9 mouse cellular contexts compared by ENCODE assay signal in the genomic region with DNA sequence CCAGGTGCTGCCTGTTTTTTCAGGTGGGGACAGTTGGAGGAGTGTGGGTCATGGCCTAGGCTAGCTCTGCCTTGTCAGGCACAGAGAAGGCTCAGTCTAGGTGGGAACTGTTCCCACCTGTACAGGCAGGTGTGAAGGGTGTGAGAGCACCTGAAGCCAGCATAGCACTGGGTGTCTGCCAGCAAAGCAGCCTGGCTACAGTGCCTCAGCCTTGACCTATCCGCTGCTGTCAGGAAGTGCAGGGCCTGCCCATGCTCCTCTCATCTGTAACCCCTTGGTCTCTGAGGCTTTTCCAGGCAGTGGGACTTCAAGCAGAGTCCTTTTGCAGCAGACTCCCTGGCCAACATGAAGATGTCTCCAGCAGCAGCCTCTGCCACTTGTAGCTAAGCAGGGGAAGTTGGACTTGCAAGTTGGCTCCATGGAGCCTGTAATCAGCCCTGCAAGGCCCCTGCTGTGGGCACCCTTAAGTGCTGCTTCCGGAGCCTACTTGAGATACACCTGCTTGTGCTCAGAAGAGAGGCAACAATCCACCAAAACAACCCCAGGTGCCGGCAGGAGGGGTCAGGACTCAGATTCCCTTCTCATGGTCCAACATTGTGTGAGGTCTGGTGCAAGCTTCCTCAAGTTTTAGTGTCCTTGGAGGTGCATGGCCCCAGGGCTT. TPM values are rescaled to one million over a fixed set of nuclear protein-coding genes. Genes with fewer than 3 reads are reported as not detected.
DNase-seq lines count a peak whose midpoint lies in the region; ATAC-seq and TF ChIP-seq lines count a peak whose summit lies in the region.
"Had no signal": no experiment of that assay in that cellular context is flagged by ENCODE, and none has a peak within 500 bp of the region (broad histone marks: within the 10 kb centered on the region; RNA-seq: fewer than 3 reads in every experiment).

No protein-coding gene starts in this region.

- no peak overlapping the region for H3K4me2 ChIP-seq in lung, embryonic 14.5 days
- H3K4me2 ChIP-seq in forebrain, embryonic 12.5 days = no peak overlapping the region
- H3K4me2 ChIP-seq in liver, embryonic 12.5 days = peak overlapping the region; percentile 45
- no peak overlapping the region for H3K4me2 ChIP-seq in stomach, postnatal 0 days (replicated peaks; ENCODE audit: low read depth)

- H3K4me1 ChIP-seq in lung, embryonic 14.5 days (ENCODE audit: insufficient read depth) = peaks cover 25% of the 10 kb centered on the region
- H3K4me1 ChIP-seq in forebrain, embryonic 12.5 days = peaks cover 54% of the 10 kb centered on the region
- peaks cover 82% of the 10 kb centered on the region for H3K4me1 ChIP-seq in liver, embryonic 12.5 days
- H3K4me1 ChIP-seq in stomach, postnatal 0 days (replicated peaks; ENCODE audit: control insufficient read depth, insufficient read depth) = peaks cover 7% of the 10 kb centered on the region; the same call in 1 of the 2 replicates

- no peak for TF ChIP-seq EP300 in stomach, postnatal 0 days (optimal IDR thresholded peaks at IDR 0.05)

- 29% methylated on average over 3 of the region's 3 CpGs for WGBS in lung, embryonic 14.5 days
- 71% methylated on average over 3 of the region's 3 CpGs for WGBS in forebrain, embryonic 12.5 days
- 63% methylated on average over 3 of the region's 3 CpGs for WGBS in liver, embryonic 12.5 days (ENCODE audit: insufficient replicate concordance)
- 46% methylated on average over 3 of the region's 3 CpGs for WGBS in stomach, postnatal 0 days

- H3K9ac ChIP-seq in lung, embryonic 14.5 days = no peak overlapping the region
- H3K9ac ChIP-seq in forebrain, embryonic 12.5 days = no peak overlapping the region
- H3K9ac ChIP-seq in liver, embryonic 12.5 days = peak overlapping the region; percentile 42
- H3K9ac ChIP-seq in stomach, postnatal 0 days (ENCODE audit: low read length) = no peak overlapping the region

- H3K27ac ChIP-seq in lung, embryonic 14.5 days (ENCODE audit: low read depth) = 0 out of 2 replicates have a peak overlapping the region, but pooled peaks have one; percentile 27
- peak overlapping the region; percentile 78 for H3K27ac ChIP-seq in forebrain, embryonic 12.5 days
- peak overlapping the region; percentile 62 for H3K27ac ChIP-seq in liver, embryonic 12.5 days
- H3K27ac ChIP-seq in stomach, postnatal 0 days (replicated peaks) = 0 out of 2 replicates have a peak overlapping the region, but pooled peaks have one; percentile 13

- H3K36me3 ChIP-seq in lung, embryonic 14.5 days (ENCODE audit: insufficient read depth) = peaks cover 33% of the 10 kb centered on the region
- H3K36me3 ChIP-seq in forebrain, embryonic 12.5 days (replicated peaks) = peaks cover 6% of the 10 kb centered on the region; the same call in 1 of the 2 replicates
- peaks cover 29% of the 10 kb centered on the region for H3K36me3 ChIP-seq in liver, embryonic 12.5 days
- H3K36me3 ChIP-seq in stomach, postnatal 0 days (ENCODE audit: control insufficient read depth, insufficient read depth, low read length) = no peaks in the 10 kb centered on the region

- no peaks in the 10 kb centered on the region for H3K27me3 ChIP-seq in lung, embryonic 14.5 days (ENCODE audit: insufficient read depth, low read length)
- no peaks in the 10 kb centered on the region for H3K27me3 ChIP-seq in forebrain, embryonic 12.5 days
- H3K27me3 ChIP-seq in liver, embryonic 12.5 days (replicated peaks) = no peaks in the 10 kb centered on the region
- no peaks in the 10 kb centered on the region for H3K27me3 ChIP-seq in stomach, postnatal 0 days (ENCODE audit: control insufficient read depth, insufficient read depth, low read length)

- H3K4me3 ChIP-seq in lung, embryonic 14.5 days (ENCODE audit: low read depth, low read length) = no peak overlapping the region
- no peak overlapping the region for H3K4me3 ChIP-seq in forebrain, embryonic 12.5 days (replicated peaks)
- no peak overlapping the region for H3K4me3 ChIP-seq in liver, embryonic 12.5 days
- H3K4me3 ChIP-seq in stomach, postnatal 0 days (ENCODE audit: low read depth, low read length) = no peak overlapping the region

- no peak for DNase-seq in lung, embryonic 14.5 days
- no peak for DNase-seq in lung, postnatal 36 days
- no peak for DNase-seq in stomach, postnatal 0 days (ENCODE audit: low spot score)
- no peak for DNase-seq in cerebellum, postnatal 25 days
- no peak for DNase-seq in right cerebral cortex, postnatal 14 days
- DNase-seq in layer of hippocampus, postnatal 14 days (ENCODE audit: low spot score in 2 of 2) = no peak
- DNase-seq: gastrocnemius, postnatal 14 days had no signal

- H3K9me3 ChIP-seq in lung, embryonic 14.5 days (ENCODE audit: low read depth, low read length) = no peaks in the 10 kb centered on the region
- no peaks in the 10 kb centered on the region for H3K9me3 ChIP-seq in forebrain, embryonic 12.5 days
- no peaks in the 10 kb centered on the region for H3K9me3 ChIP-seq in liver, embryonic 12.5 days (replicated peaks)
- H3K9me3 ChIP-seq in stomach, postnatal 0 days (ENCODE audit: control insufficient read depth, low read length) = no peaks in the 10 kb centered on the region

- no peak for ATAC-seq in lung, embryonic 14.5 days (ENCODE audit: insufficient read depth)
- ATAC-seq in forebrain, embryonic 12.5 days (ENCODE audit: low FRiP score) = no peak
- peak; percentile 31; the same call in 1 of the 2 replicates for ATAC-seq in liver, embryonic 12.5 days
- ATAC-seq in stomach, postnatal 0 days (ENCODE audit: low FRiP score, low TSS enrichment) = 0 out of 2 replicates have a peak, but pooled peaks have one; percentile 40

- TF ChIP-seq CTCF in lung, embryonic 14.5 days (IDR thresholded peaks at IDR 0.05; ENCODE audit: low read depth) = no peak
- TF ChIP-seq CTCF in stomach, postnatal 0 days (IDR thresholded peaks at IDR 0.05; ENCODE audit: low read depth) = no peak

RNA-seq across cellular contexts. Expression of a gene that starts 55.8 kb away (rescaled TPM):
- 31.8 and 37.8 TPM in 2 replicates for polyA plus RNA-seq in lung, embryonic 14.5 days (2014; fragmentation: Nextera tagmentation; extraction: Ambion mirVana)
- 34.2 and 35.1 TPM in 2 replicates for polyA plus RNA-seq in forebrain, embryonic 12.5 days (2016; fragmentation: Nextera tagmentation; extraction: Ambion mirVana)
- 11.3 and 11.6 TPM in 2 replicates for polyA plus RNA-seq in liver, embryonic 12.5 days (2016; fragmentation: Nextera tagmentation; extraction: Ambion mirVana)
- polyA plus RNA-seq in stomach, postnatal 0 days (2015; fragmentation: Nextera tagmentation; extraction: Ambion mirVana) = 10.6 and 10.7 TPM in 2 replicates
- total RNA-seq in layer of hippocampus, postnatal 14 days (2021) = 10 to 100 TPM; 63.2 to 69.2 TPM

Comparison
In these comparisons a context has a peak if more than half of its experiments do, and no peak if none do; other contexts are left out.
1. ATAC-seq: peak in liver, embryonic 12.5 days (single experiment) and stomach, postnatal 0 days (single experiment); none in lung, embryonic 14.5 days (single experiment) and forebrain, embryonic 12.5 days (single experiment).
2. H3K27ac ChIP-seq: peak in every context shown above with its lines; median percentile 78 in forebrain, embryonic 12.5 days; 62 in liver, embryonic 12.5 days; 27 in lung, embryonic 14.5 days; 13 in stomach, postnatal 0 days.